Mouse (Mus musculus) Patski (cell line): ENCODE results near the gene Cd300lg. TPM values are rescaled to one million over a fixed set of nuclear protein-coding genes. Genes with fewer than 3 reads are reported as not detected.

Source experiments
- ATAC-seq: fragments of 100-300 bp; one replicate; pipeline ENCODE4 v1.8.0; 2021
- CTCF ChIA-PET: fragments of 350-600 bp; sonication (Branson Sonifier 250); formaldehyde crosslinking; loops from one replicate; lab custom pipeline; 2022; ENCODE audit warnings: inconsistent platforms; lab: Charles Lee
- POLR2A ChIA-PET: fragments of 350-600 bp; sonication (Branson Sonifier 250); formaldehyde crosslinking; loops from one replicate; lab custom pipeline; 2022; ENCODE audit warnings: antibody characterized with exemption, inconsistent platforms; lab: Charles Lee
- DNase-seq: peaks from one replicate; pipeline ENCODE4 v3.0.0-alpha.2; 2011; ENCODE audit warnings: low read depth, low spot score
- H3K27me3 ChIP-seq: fragments of 371-371 bp; one replicate; pipeline ENCODE4 v1.5.1; 2021
- CTCF ChIP-seq: fragments of 100-300 bp; IDR thresholded peaks from one replicate; pipeline ENCODE4 v1.5.1; 2021
- in situ Hi-C: fragments of 300-500 bp; cut with MboI; formaldehyde crosslinking; loops from 3 replicates; pipeline ENCODE4 v1.11.1; 2018; ENCODE audit warnings: low pct_unique_long_range_greater_than_20kb, mixed read lengths
- polyA plus RNA-seq: library from polyadenylated mRNA; unstranded; gene quantifications from one replicate; pipeline ENCODE4 v1.2.3, GENCODE M21; 2021

The Cd300lg gene
- polyA plus RNA-seq, 1 experiment from 2014 or later = not detected

DNA sequence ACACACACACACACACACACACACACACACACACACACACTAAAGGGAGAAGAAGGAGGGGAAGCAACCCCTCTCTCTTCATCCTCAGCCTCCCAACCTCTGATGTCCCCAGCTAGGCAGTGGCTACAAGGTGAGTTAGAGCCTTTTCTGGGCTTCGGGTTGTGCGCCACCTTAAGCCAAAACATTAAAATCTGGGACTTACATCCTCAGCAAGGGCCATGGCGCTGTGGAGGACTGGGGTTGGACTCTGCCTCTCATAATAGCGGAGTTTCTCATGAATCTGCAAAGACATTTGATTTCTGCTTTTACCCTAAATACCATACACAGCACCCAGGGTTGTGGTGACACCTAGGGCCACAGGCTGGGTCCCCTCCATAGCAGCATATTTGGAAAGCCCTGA is 16.4 kb upstream of the Cd300lg start:
- POLR2A ChIA-PET = no interaction called here
- CTCF ChIA-PET = interaction anchor here (1.4 kb wide), 2 partner anchors 10 to 15 kb away, joined by 3 to 6 read pairs; no protein-coding TSS in a partner anchor
- TF ChIP-seq CTCF = no peak
- no peak for DNase-seq
- in situ Hi-C loops = no loop called here
- ATAC-seq = no peak
- no peaks in the 10 kb centered on the region for H3K27me3 ChIP-seq

DNA sequence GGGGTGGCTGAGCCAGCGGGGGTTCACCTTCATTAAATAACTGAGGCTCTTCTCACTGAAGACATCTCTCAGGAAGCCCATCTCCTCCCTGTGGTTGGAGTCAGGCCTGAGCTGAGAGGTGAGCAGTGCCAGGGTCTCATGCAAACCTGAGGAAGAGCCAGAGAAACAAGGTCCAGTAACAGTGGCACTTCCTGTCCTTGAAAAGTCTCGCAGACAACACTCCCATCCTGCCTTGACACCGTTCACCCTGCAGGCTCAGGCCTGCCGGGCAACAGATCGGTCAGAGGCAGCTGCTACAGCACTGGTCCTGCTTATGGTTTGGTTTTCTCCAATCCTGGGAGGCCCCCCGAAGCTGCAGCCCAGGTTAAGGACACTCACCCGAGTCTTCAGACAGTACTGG is 16.0 kb upstream of the Cd300lg start:
- no peak for TF ChIP-seq CTCF
- no peak for ATAC-seq
- DNase-seq = no peak
- CTCF ChIA-PET = interaction anchor here (1.4 kb wide), 2 partner anchors 10 to 15 kb away, joined by 3 to 6 read pairs; no protein-coding TSS in a partner anchor
- in situ Hi-C loops = no loop called here
- H3K27me3 ChIP-seq = no peaks in the 10 kb centered on the region
- POLR2A ChIA-PET = no interaction called here

DNA sequence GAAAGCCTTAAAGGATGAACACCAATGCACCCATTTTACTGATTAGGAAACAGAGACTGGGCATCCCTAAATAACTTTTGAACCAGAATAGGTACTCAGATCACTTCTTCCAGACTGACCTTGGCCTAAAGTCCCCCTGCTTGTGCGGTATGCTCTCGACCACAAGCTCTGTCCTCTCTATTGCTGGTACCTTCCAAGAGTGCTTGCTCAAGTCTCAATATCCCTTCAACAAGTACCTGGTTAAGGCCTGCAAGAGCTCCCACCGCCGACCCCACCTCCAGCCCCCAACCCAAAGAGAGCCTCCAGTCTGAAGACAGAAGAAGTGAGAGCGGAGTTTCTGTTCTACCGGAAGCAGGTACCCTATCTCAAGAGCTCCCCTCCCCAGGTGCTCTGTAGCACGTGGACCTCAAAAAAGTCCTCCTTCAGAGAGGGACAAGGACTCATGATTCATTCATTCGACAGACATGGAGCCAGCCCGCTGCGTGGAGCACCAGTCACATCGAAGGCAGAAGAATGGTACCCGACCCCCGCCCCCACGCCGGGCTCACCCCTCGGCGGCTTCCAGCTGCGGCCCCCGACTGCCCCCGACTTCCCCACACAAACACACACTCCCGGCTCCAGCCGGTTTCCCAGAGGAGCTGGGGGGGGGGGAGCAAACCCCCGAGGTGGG is 15.2 kb upstream of the Cd300lg start:
- H3K27me3 ChIP-seq = no peaks in the 10 kb centered on the region
- ATAC-seq (no peak), DNase-seq (no peak)
- TF ChIP-seq CTCF = no peak
- POLR2A ChIA-PET = no interaction called here
- in situ Hi-C loops = no loop called here
- CTCF ChIA-PET = interaction anchor here (1.1 to 1.4 kb wide), 3 partner anchors 14 to 41 kb away, joined by 3 to 7 read pairs (median 6); no protein-coding TSS in a partner anchor

DNA sequence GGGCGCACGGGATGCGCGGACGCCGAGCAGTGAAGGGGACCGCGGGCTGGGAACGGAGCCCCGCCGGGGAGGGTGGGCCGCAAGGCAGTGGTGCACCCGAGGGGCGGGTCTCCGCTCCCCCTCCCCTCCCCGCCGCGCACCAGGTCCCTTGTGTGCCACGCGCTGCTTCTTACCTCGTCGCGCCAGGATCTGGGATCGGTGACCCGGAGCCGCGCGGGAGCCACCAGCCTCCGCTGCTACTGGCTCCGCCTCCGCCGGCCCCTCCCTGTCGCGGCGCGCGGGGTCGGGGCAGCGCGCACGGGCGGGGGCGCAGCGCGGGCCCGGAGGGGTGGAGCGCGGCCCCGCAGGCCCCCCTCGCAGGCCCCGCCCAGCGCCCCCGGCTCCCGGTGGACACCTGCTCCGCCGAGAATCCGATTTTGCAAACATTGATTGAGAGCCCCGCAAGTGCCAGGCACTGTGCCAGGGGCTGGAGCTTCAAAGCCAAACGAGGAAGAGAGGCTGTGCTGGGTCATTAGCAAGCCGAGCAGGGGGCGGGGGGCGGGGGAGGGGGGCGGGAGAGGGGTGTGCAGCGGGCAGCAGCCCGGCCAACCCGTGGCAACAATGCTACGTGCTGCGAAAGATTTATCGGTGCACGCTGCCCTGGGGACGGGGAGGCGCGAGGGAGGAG is 14.5 kb upstream of the Cd300lg start:
- no peaks in the 10 kb centered on the region for H3K27me3 ChIP-seq
- no peak for TF ChIP-seq CTCF
- CTCF ChIA-PET = interaction anchor here (1.1 to 1.4 kb wide), 2 partner anchors 13 to 42 kb away, joined by 3 to 7 read pairs; no protein-coding TSS in a partner anchor
- POLR2A ChIA-PET = interaction anchor here (1.2 kb wide), 1 partner anchor 25 kb away, joined by 7 read pairs; no protein-coding TSS in a partner anchor
- in situ Hi-C loops = no loop called here
- ATAC-seq = peak; percentile 67
- DNase-seq = no peak

DNA sequence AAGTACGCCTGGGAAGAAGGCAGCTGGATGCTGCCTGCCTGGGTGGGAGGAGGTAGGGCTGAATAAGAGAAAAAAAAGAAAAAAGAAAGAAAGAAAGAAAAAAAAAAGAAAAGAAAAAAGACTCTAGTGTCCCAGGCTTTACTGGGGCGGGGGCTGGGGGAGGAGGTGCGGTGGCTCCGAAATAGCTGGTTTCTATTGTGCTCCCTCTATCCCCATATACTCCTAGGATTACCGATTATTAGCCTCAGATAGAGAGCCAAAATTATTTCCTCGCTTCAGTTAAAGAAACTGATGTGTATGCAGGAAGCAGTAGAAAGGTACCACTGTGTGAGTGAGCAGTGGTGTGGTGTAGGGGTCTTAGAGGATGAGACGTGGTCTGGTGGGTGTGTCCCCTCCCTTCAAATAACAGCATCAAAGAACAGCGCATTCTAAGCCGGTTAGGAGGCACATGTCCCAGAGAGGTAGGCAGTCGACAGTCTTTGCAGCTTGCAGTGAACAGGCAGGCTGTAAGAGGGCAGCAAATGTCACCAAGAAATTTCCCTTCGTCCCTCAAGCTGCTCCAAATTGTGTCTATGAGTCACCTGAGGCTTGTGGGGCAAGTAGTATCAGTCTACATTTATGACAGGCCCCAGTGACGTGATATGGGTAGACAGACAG is 13.8 kb upstream of the Cd300lg start:
- POLR2A ChIA-PET = interaction anchor here (1.2 kb wide), 1 partner anchor 25 kb away, joined by 7 read pairs; no protein-coding TSS in a partner anchor
- in situ Hi-C loops = no loop called here
- CTCF ChIA-PET = interaction anchor here (1.4 kb wide), 1 partner anchor 12 kb away, joined by 7 read pairs; no protein-coding TSS in a partner anchor
- ATAC-seq (no peak), DNase-seq (no peak)
- no peak for TF ChIP-seq CTCF
- no peaks in the 10 kb centered on the region for H3K27me3 ChIP-seq

DNA sequence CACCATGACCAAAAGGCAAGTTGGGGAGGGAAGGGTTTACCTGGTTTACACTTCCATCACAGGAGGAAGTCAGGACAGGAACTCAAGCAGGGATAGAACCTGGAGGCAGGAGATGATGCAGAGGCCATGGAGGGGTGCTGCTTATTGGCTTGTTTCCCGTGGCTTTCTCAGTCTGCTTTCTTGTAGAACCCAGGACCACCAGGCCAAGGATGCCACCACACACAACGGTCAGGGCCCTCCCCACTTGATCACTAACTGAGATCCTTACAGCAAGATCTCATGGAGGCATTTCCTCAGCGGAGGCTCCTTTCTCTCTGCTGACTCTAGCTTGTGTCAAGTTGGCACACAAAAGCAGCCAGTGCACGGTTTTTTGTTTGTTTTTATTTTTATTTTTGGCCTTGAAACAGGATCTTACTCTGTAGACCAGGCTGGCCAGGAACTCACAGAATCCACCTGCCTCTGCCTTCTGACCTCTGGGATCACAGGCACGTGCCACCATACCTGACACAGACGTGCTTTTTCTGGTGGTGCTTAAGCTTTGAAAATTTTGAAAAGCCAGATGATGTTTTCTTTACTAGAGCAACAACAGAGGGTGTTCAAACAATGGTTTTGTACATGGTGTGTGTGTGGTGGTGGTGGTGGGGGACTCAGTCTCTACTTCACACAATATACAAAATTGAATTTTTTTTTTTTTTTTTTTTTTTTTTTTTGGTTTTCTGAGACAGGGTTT is 13.1 kb upstream of the Cd300lg start, which contains the start of gene Mpp3:
Gene Mpp3 (minus strand): TSS at position 375 of the 730 bp plus-strand sequence.
- CTCF ChIA-PET = no interaction called here
- no peaks in the 10 kb centered on the region for H3K27me3 ChIP-seq
- no peak for ATAC-seq

DNA sequence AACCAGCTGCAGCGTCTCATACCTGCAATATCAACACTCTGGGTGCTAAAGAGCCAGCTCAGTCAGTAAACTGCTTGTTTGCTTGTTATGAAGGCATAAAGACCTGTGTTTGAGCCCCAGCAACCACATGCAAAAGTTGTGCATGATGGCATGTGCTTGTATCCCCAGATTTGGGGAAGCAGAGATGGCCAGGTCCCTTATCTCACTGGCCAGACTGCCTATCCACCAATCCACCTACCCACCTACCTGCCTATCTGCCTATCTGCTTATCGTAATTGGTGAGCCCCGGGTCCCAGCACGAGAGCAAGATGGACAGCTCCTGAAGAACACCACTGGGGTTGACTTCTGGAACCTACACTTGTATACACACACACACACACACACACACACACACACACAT is 12.0 kb upstream of the Cd300lg start:
- H3K27me3 ChIP-seq = no peaks in the 10 kb centered on the region
- CTCF ChIA-PET = no interaction called here
- in situ Hi-C loops = no loop called here
- no peak for TF ChIP-seq CTCF
- POLR2A ChIA-PET = no interaction called here
- DNase-seq = no peak
- ATAC-seq = no peak

More for the DNA sequence above, 13.1 kb upstream of the Cd300lg start, which contains the start of gene Mpp3:
- DNase-seq = no peak
- POLR2A ChIA-PET = no interaction called here
- no peak for TF ChIP-seq CTCF
- in situ Hi-C loops = no loop called here

DNA sequence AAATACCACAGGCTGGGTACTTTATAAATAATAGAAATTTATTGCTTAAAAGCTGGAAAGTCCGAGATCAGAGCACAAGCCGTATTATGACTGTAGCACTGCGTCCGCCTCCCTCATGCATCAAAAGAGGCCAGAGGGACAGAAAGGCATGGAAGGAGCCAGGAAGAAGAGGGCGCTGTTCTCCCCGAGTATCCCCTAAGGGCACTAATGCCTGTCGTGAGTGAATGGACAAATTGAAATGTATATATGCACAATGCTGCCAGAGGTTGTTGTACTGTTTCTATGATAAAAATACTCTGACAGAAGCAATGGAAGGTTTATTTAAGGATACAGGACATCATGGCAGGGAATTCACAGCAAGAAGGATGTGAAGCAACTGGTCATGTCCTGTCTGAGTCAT is 11.3 kb upstream of the Cd300lg start:
- no peak for TF ChIP-seq CTCF
- in situ Hi-C loops = no loop called here
- DNase-seq (no peak), ATAC-seq (no peak)
- POLR2A ChIA-PET = no interaction called here
- CTCF ChIA-PET = interaction anchor here (1.7 kb wide), 1 partner anchor 10 kb away, joined by 4 read pairs; no protein-coding TSS in a partner anchor
- H3K27me3 ChIP-seq = no peaks in the 10 kb centered on the region

DNA sequence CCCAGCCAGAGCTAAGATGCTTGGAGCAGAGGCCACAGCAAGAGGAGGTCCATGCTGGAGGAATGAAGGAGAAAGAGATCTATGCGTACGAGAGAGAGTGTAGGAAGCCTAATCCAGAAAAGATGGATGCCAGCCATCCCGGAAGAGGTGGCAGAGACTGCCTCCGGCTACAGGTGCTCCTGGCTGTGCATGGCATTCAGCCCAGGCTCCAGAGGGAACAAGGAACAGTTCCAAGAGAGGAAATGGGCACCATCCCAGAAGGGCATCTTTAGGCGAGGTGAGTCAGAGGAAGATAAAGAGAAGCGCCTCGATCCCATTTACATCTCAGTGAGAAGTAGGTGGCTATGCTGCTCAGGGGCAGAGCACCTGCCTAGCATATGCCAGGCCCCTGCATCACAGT is 10.2 kb upstream of the Cd300lg start:
- POLR2A ChIA-PET = interaction anchor here (0.6 to 0.7 kb wide), 2 partner anchors 65 to 577 kb away, joined by 6 read pairs; no protein-coding TSS in a partner anchor
- CTCF ChIA-PET = interaction anchor here (1.1 to 1.7 kb wide), 3 partner anchors 9 to 45 kb away, joined by 3 to 4 read pairs (median 3); no protein-coding TSS in a partner anchor
- ATAC-seq (no peak), DNase-seq (no peak)
- in situ Hi-C loops = no loop called here
- no peak for TF ChIP-seq CTCF
- H3K27me3 ChIP-seq = no peaks in the 10 kb centered on the region
